Mouse (Mus musculus) cerebral cortex, adult 2 months (tissue): ENCODE measurements around the gene Tars.

Experiments used
- WGBS: fragments of 180-500 bp; shearing (Covaris S2); methylation state at CpG from one replicate; pipeline ENCODE4 v1.1.7; 2018; 5-methylcytosine and 5-hydroxymethylcytosine counted together

Tars gene

GRCm38 (mm10) chr15:11399356-11400067, at the start of gene Tars:
Gene Tars (minus strand): TSS chr15:11399665.
- under 1% methylated on average over 42 of the region's 42 CpGs for WGBS

GRCm38 (mm10) chr15:11437361-11437760, 37.9 kb upstream of the Tars start:
- 97% methylated on average over 4 of the region's 4 CpGs for whole genome bisulfite sequencing

GRCm38 (mm10) chr15:11436709-11437280, 37.3 kb upstream of the Tars start:
- WGBS, result 91% methylated on average over 15 of the region's 15 CpGs

- 57% methylated on average over 2 of the region's 2 CpGs for WGBS
Observed at GRCm38 (mm10) chr15:11426899-11427298, 27.4 kb upstream of the Tars start.

- 96% methylated on average over 1 of the region's 1 CpGs for WGBS
Observed at GRCm38 (mm10) chr15:11413484-11413883, 14.0 kb upstream of the Tars start.

GRCm38 (mm10) chr15:11412542-11412941, 13.1 kb upstream of the Tars start:
- 86% methylated on average over 2 of the region's 2 CpGs for WGBS

- WGBS, result 68% methylated on average over 7 of the region's 7 CpGs
Observed at GRCm38 (mm10) chr15:11411846-11412245, 12.4 kb upstream of the Tars start.

GRCm38 (mm10) chr15:11408155-11408826, 8.8 kb upstream of the Tars start:
- WGBS, result 39% methylated on average over 7 of the region's 7 CpGs

- WGBS, result 9% methylated on average over 8 of the region's 8 CpGs
Observed at GRCm38 (mm10) chr15:11407381-11407780, 7.9 kb upstream of the Tars start.

GRCm38 (mm10) chr15:11406769-11407168, 7.3 kb upstream of the Tars start:
- WGBS, result 23% methylated on average over 9 of the region's 9 CpGs

- WGBS, result 4% methylated on average over 10 of the region's 10 CpGs
Observed at GRCm38 (mm10) chr15:11398676-11399350, 652 bp downstream of the Tars start.

GRCm38 (mm10) chr15:11396421-11396820, 3.0 kb downstream of the Tars start:
- 93% methylated on average over 6 of the region's 6 CpGs for WGBS

- WGBS, result 94% methylated on average over 16 of the region's 16 CpGs
Observed at GRCm38 (mm10) chr15:11392903-11393302, 6.6 kb downstream of the Tars start.

GRCm38 (mm10) chr15:11383796-11384195, 15.7 kb downstream of the Tars start:
- 95% methylated on average over 21 of the region's 21 CpGs for WGBS

GRCm38 (mm10) chr15:11382585-11382984, 16.9 kb downstream of the Tars start:
- WGBS, result 76% methylated on average over 12 of the region's 12 CpGs

GRCm38 (mm10) chr15:11380616-11381015, 18.8 kb downstream of the Tars start:
- 83% methylated on average over 8 of the region's 8 CpGs for WGBS

- WGBS, result 38% methylated on average over 8 of the region's 8 CpGs
Observed at GRCm38 (mm10) chr15:11380087-11380530, 19.4 kb downstream of the Tars start.

GRCm38 (mm10) chr15:11379431-11380086, 19.9 kb downstream of the Tars start:
- 93% methylated on average over 8 of the region's 8 CpGs for WGBS

GRCm38 (mm10) chr15:11370477-11371085, 28.9 kb downstream of the Tars start:
- WGBS, result 90% methylated on average over 7 of the region's 7 CpGs

- WGBS, result 86% methylated on average over 3 of the region's 3 CpGs
Observed at GRCm38 (mm10) chr15:11369572-11369971, 29.9 kb downstream of the Tars start.

- WGBS, result 100% methylated on average over 1 of the region's 1 CpGs
Observed at GRCm38 (mm10) chr15:11364795-11365194, 34.7 kb downstream of the Tars start.
